Mouse (Mus musculus): ENCODE data around the gene Lcmt2. TPM values are rescaled to one million over a fixed set of nuclear protein-coding genes. Genes with fewer than 3 reads are reported as not detected.
A peak's percentile ranks its signal among the peaks of the same experiment; 100 is the strongest.
"Not testable (repeated sequence)": the region's sequence is repeated elsewhere in the genome, so short reads cannot be mapped to it uniquely, and the experiment has no call there.

Lcmt2 gene
- polyA plus RNA-seq, 1 experiment = 4.8 TPM

GRCm38 (mm10) chr2:121153100-121153499 lies 12.6 kb upstream of the Lcmt2 start:
- TF ChIP-seq POLR2A (IDR thresholded peaks at IDR 0.05; ENCODE audit: extremely low read depth, insufficient read depth, low read length) (no peak), CTCF (IDR thresholded peaks at IDR 0.05; ENCODE audit: extremely low read depth, insufficient read depth, low read length) (no peak)
- Histone ChIP-seq H3K4me3 (ENCODE audit: insufficient read depth, low read length) (no peak overlapping the region), H3K27ac (ENCODE audit: insufficient read depth, low read length) (no peak overlapping the region), H3K4me1 (ENCODE audit: control insufficient read depth, insufficient read depth, low read length) (no peaks in the 10 kb centered on the region)

- H3K4me3 ChIP-seq (ENCODE audit: insufficient read depth, low read length) = no peak overlapping the region
- H3K27ac ChIP-seq (ENCODE audit: insufficient read depth, low read length) = no peak overlapping the region
- TF ChIP-seq CTCF (IDR thresholded peaks at IDR 0.05; ENCODE audit: extremely low read depth, insufficient read depth, low read length) (no peak), POLR2A (IDR thresholded peaks at IDR 0.05; ENCODE audit: extremely low read depth, insufficient read depth, low read length) (no peak)
- no peaks in the 10 kb centered on the region for H3K4me1 ChIP-seq (ENCODE audit: control insufficient read depth, insufficient read depth, low read length)
These were observed 9.2 kb upstream of the Lcmt2 start for GRCm38 (mm10) chr2:121149679-121150078.

- H3K4me1 ChIP-seq (ENCODE audit: control insufficient read depth, insufficient read depth, low read length) = peaks cover 7% of the 10 kb centered on the region
- no peak overlapping the region for H3K27ac ChIP-seq (ENCODE audit: insufficient read depth, low read length)
- no peak overlapping the region for H3K4me3 ChIP-seq (ENCODE audit: insufficient read depth, low read length)
- TF ChIP-seq POLR2A (IDR thresholded peaks at IDR 0.05; ENCODE audit: extremely low read depth, insufficient read depth, low read length) = no peak
- no peak for TF ChIP-seq CTCF (IDR thresholded peaks at IDR 0.05; ENCODE audit: extremely low read depth, insufficient read depth, low read length)
These were observed 2.0 kb upstream of the Lcmt2 start for GRCm38 (mm10) chr2:121142415-121142814.

- no peak overlapping the region for H3K27ac ChIP-seq (ENCODE audit: insufficient read depth, low read length)
- TF ChIP-seq CTCF (IDR thresholded peaks at IDR 0.05; ENCODE audit: extremely low read depth, insufficient read depth, low read length) (no peak), POLR2A (IDR thresholded peaks at IDR 0.05; ENCODE audit: extremely low read depth, insufficient read depth, low read length) (no peak)
- H3K4me1 ChIP-seq (ENCODE audit: control insufficient read depth, insufficient read depth, low read length) = peaks cover 7% of the 10 kb centered on the region
- peak overlapping the region; percentile 56; the same call in 1 of the 2 replicates for H3K4me3 ChIP-seq (ENCODE audit: insufficient read depth, low read length)
These were observed 973 bp upstream of the Lcmt2 start for GRCm38 (mm10) chr2:121141216-121142035.

GRCm38 (mm10) chr2:121139266-121140017 lies 1.0 kb downstream of the Lcmt2 start:
- no peak for TF ChIP-seq POLR2A (IDR thresholded peaks at IDR 0.05; ENCODE audit: extremely low read depth, insufficient read depth, low read length)
- TF ChIP-seq CTCF (IDR thresholded peaks at IDR 0.05; ENCODE audit: extremely low read depth, insufficient read depth, low read length) = no peak
- peak overlapping the region; percentile 96 for H3K27ac ChIP-seq (ENCODE audit: insufficient read depth, low read length)
- peaks cover 7% of the 10 kb centered on the region for H3K4me1 ChIP-seq (ENCODE audit: control insufficient read depth, insufficient read depth, low read length)
- peak overlapping the region; percentile 56 for H3K4me3 ChIP-seq (ENCODE audit: insufficient read depth, low read length)

- peaks cover 7% of the 10 kb centered on the region for H3K4me1 ChIP-seq (ENCODE audit: control insufficient read depth, insufficient read depth, low read length)
- TF ChIP-seq CTCF (IDR thresholded peaks at IDR 0.05; ENCODE audit: extremely low read depth, insufficient read depth, low read length) (no peak), POLR2A (IDR thresholded peaks at IDR 0.05; ENCODE audit: extremely low read depth, insufficient read depth, low read length) (no peak)
- H3K27ac ChIP-seq (ENCODE audit: insufficient read depth, low read length) = no peak overlapping the region
- no peak overlapping the region for H3K4me3 ChIP-seq (ENCODE audit: insufficient read depth, low read length)
These were observed 3.1 kb downstream of the Lcmt2 start for GRCm38 (mm10) chr2:121137371-121137770.

GRCm38 (mm10) chr2:121132822-121133221 lies 7.6 kb downstream of the Lcmt2 start:
- Histone ChIP-seq H3K27ac (ENCODE audit: insufficient read depth, low read length) (no peak overlapping the region), H3K4me1 (ENCODE audit: control insufficient read depth, insufficient read depth, low read length) (no peaks in the 10 kb centered on the region), H3K4me3 (ENCODE audit: insufficient read depth, low read length) (no peak overlapping the region)
- TF ChIP-seq POLR2A (IDR thresholded peaks at IDR 0.05; ENCODE audit: extremely low read depth, insufficient read depth, low read length) (no peak), CTCF (IDR thresholded peaks at IDR 0.05; ENCODE audit: extremely low read depth, insufficient read depth, low read length) (no peak)

GRCm38 (mm10) chr2:121128865-121129620 lies 11.4 kb downstream of the Lcmt2 start:
- Histone ChIP-seq H3K27ac (ENCODE audit: insufficient read depth, low read length) (no peak overlapping the region), H3K4me1 (ENCODE audit: control insufficient read depth, insufficient read depth, low read length) (no peaks in the 10 kb centered on the region), H3K4me3 (ENCODE audit: insufficient read depth, low read length) (no peak overlapping the region)
- TF ChIP-seq POLR2A (IDR thresholded peaks at IDR 0.05; ENCODE audit: extremely low read depth, insufficient read depth, low read length) = no peak
- no peak for TF ChIP-seq CTCF (IDR thresholded peaks at IDR 0.05; ENCODE audit: extremely low read depth, insufficient read depth, low read length)

GRCm38 (mm10) chr2:121127536-121127935 lies 12.9 kb downstream of the Lcmt2 start:
- TF ChIP-seq POLR2A (IDR thresholded peaks at IDR 0.05; ENCODE audit: extremely low read depth, insufficient read depth, low read length) (no peak), CTCF (IDR thresholded peaks at IDR 0.05; ENCODE audit: extremely low read depth, insufficient read depth, low read length) (no peak)
- H3K27ac ChIP-seq (ENCODE audit: insufficient read depth, low read length) = no peak overlapping the region
- H3K4me1 ChIP-seq (ENCODE audit: control insufficient read depth, insufficient read depth, low read length) = no peaks in the 10 kb centered on the region
- no peak overlapping the region for H3K4me3 ChIP-seq (ENCODE audit: insufficient read depth, low read length)

GRCm38 (mm10) chr2:121126302-121126701 lies 14.2 kb downstream of the Lcmt2 start:
- not testable (repeated sequence) for H3K27ac ChIP-seq (ENCODE audit: insufficient read depth, low read length); H3K4me3 ChIP-seq (ENCODE audit: insufficient read depth, low read length); H3K4me1 ChIP-seq (ENCODE audit: control insufficient read depth, insufficient read depth, low read length)

Measured in cortical plate, adult 2 months (tissue).